Mouse (Mus musculus) gastrocnemius, postnatal 14 days (tissue): ENCODE measurements around the gene Ess2. TPM values are rescaled to one million over a fixed set of nuclear protein-coding genes. Genes with fewer than 3 reads are reported as not detected.

Source experiments
- DNase-seq: peaks from one replicate; pipeline ENCODE4 v3.0.0; 2021; ENCODE audit warnings: mixed read lengths
- intact Hi-C: fragments of 180-260 bp; cut with DNase I; formaldehyde crosslinking; loops from one replicate; pipeline ENCODE4 v1.15.1; 2025; ENCODE audit warnings: low total_unique reads
- total RNA-seq, 2 experiments: library from RNA; stranded (reverse); gene quantifications; 2 replicates each; pipeline ENCODE4 v1.2.3; 2021

Ess2 gene
- total RNA-seq, 2 experiments from 2014 or later, result 9.0 to 9.3 TPM

DNA sequence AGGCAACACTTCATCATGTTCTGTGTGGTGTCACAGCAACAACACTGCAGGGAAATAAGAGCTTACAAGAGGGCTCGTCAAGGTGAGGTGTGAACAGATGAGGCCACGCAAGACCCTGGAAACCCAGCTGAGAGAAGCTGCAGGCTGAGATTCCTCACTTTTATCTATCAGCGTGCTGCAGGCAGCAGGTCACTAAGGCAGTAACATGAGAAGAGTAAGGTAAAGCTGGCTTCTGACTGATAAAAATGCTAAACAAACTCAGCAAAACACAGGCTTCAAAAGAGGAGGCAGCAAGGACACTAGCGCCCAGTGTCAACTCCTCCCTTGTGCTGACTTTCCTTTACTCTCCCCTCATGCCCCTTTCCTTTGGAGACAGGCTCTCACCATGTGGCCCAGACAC lies 38.2 kb downstream of the Ess2 start:
- intact Hi-C loops, result no loop called here
- DNase-seq, result no peak

DNA sequence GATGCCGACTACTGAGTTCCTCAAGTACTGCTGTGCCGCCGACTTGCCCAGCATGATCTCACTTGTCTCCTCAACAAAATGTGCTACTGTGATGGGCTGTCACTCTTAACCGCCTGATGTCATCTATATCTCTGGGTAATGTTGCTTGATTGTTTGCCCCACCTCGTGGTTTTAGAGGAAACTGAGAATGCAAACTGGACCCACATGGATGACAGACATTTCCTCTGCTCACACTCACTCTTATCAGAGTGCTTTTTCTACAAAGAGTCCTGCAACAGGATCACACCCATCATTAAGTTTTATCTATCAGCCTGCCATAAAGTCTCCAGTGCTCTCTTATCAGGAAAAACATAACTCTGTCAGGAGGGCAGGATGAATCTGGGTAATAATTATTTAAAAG lies 39.9 kb downstream of the Ess2 start:
- DNase-seq, result no peak

DNA sequence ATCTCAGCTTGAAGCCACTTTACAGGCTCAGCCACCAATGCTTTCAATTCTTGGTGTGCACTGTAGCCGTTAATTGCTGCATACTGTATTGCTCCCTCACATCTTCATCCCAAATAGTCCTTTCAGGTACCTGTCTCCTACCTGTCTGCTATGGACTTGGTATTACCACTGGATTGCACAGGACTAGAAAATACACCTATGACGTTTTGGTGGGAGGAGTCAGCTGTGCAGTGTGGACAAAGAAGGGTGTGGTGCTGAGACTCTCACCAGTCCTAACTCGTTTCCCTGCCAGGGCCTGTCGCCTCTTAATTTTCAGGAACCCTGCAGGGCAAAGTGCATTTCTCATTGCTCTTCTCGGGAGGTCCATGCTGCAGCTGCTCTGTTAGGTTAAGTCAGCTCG lies 45.4 kb downstream of the Ess2 start:
- DNase-seq, result no peak
- intact Hi-C loops, result no loop called here

More for the DNA sequence above, 39.9 kb downstream of the Ess2 start:
- intact Hi-C loops, result no loop called here

- DNase-seq, result no peak
- intact Hi-C loops, result no loop called here
Measured at GRCm38 (mm10) chr16:17865293-17865692, 45.9 kb downstream of the Ess2 start.

GRCm38 (mm10) chr16:17858592-17858991 lies 52.6 kb downstream of the Ess2 start:
- intact Hi-C loops, result no loop called here
- DNase-seq, result no peak

DNA sequence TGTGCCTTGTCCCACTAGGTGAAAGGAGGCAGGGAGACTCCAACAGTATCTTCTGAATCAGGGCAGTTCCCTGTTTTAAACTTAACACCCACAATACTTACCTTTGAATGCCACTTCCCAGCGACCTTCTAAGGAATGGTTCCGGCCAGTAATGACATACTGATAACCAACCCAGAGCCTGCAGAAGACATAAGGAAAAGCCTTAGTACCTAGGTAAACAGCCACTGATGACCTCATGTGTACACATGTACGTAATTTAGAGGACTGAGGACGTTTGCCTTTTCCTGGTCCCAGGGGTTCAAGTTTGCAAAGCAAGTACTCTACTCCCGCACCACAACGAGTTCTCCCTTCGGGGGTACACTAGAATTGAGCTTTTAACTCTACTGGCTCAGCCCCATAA lies 54.0 kb downstream of the Ess2 start:
- intact Hi-C loops, result no loop called here
- no peak for DNase-seq

- no peak for DNase-seq
- intact Hi-C loops, result no loop called here
Measured at GRCm38 (mm10) chr16:17853263-17853662, 57.9 kb downstream of the Ess2 start.

DNA sequence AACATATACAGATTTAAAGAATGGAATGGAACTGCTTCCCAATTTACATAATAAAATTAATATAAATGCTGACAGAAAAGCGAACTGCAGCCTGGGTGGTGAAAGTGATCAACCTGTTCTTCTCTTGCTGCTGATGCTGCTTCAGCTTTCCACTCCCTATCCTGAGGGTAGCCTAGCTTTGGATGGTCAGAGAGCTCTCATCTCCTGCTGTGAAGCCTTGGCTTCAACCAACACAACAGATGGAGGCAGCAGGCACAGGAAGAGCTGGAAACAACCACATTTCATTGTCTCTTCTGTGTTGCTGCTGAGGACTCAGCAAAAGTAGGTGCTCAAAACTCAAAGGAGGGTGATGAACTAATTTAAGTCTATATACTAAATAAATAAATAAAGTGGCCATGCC lies 59.3 kb downstream of the Ess2 start:
- intact Hi-C loops, result no loop called here
- no peak for DNase-seq

- no peak for DNase-seq
Measured at GRCm38 (mm10) chr16:17851331-17851730, 59.8 kb downstream of the Ess2 start.

More at GRCm38 (mm10) chr16:17851331-17851730, 59.8 kb downstream of the Ess2 start:
- intact Hi-C loops, result no loop called here

Other genes starting within 250 kb of the Ess2 start
- 10 to 100 TPM; 19.8 to 20.9 TPM for gene Med15, start 178.5 kb downstream of the Ess2 start, total RNA-seq
- gene Klhl22, start 151.7 kb downstream of the Ess2 start, total RNA-seq, result 10 to 100 TPM; 17.3 to 19.9 TPM
- gene Scarf2, start 114.1 kb downstream of the Ess2 start, total RNA-seq, result 10 to 100 TPM in 1 of 2 experiments, 1 to 10 TPM in 1; 9.4 to 12.1 TPM
- not detected for gene B830017H08Rik, start 78.2 kb downstream of the Ess2 start, total RNA-seq
- under 1 TPM; 0.80 to 0.96 TPM for gene Car15, start 73.0 kb downstream of the Ess2 start, total RNA-seq
- under 1 TPM; 0.16 to 0.29 TPM for gene Gm20518, start 19.7 kb downstream of the Ess2 start, total RNA-seq
- under 1 TPM in 1 of 2 experiments, not detected in 1; 0.16 TPM for gene Tssk1, start 17.1 kb downstream of the Ess2 start, total RNA-seq
- 10 to 100 TPM; 26.4 to 30.6 TPM for gene Dgcr2, start 12.8 kb downstream of the Ess2 start, total RNA-seq
- not detected for gene Tssk2, start 12.7 kb downstream of the Ess2 start, total RNA-seq
- gene Gsc2, start 3.7 kb upstream of the Ess2 start, total RNA-seq, result not detected
- gene Slc25a1, start 16.9 kb upstream of the Ess2 start, total RNA-seq, result 1 to 10 TPM; 4.9 to 7.7 TPM
- gene Vpreb2, start 69.1 kb upstream of the Ess2 start, total RNA-seq, result under 1 TPM in 1 of 2 experiments, not detected in 1; 0.38 TPM
- 10 to 100 TPM; 26.6 to 28.5 TPM for gene Dgcr6, start 141.5 kb upstream of the Ess2 start, total RNA-seq
- gene Prodh, start 178.9 kb upstream of the Ess2 start, total RNA-seq, result 10 to 100 TPM in 1 of 2 experiments, 1 to 10 TPM in 1; 2.7 to 11.8 TPM
- gene Rtn4r, start 216.3 kb upstream of the Ess2 start, total RNA-seq, result under 1 TPM; 0.18 to 0.21 TPM